Mouse (Mus musculus): ENCODE results near the gene Kdm8. TPM values are rescaled to one million over a fixed set of nuclear protein-coding genes. Genes with fewer than 3 reads are reported as not detected.

The Kdm8 gene
- total and polyA plus RNA-seq, 3 experiments: 3.0 to 4.6 (median 4.4) TPM

GRCm38 (mm10) chr7:125416762-125417161 lies 27.7 kb upstream of the Kdm8 start:
- H3K36me3 ChIP-seq (ENCODE audit: control insufficient read depth, insufficient read depth, low read length): no peaks in the 10 kb centered on the region
- no peak for DNase-seq
- H3K79me2 ChIP-seq (replicated peaks; ENCODE audit: control insufficient read depth, insufficient read depth, low read length): no peaks in the 10 kb centered on the region
- intact Hi-C loops (cut with DNase I): no loop called here
- no peak overlapping the region for H3K4me3 ChIP-seq
- no peak overlapping the region for H3K27ac ChIP-seq
- H3K9ac ChIP-seq (ENCODE audit: low read depth, low read length): no peak overlapping the region
- 78% methylated on average over 5 of the region's 5 CpGs for WGBS
- H3K27me3 ChIP-seq (ENCODE audit: control insufficient read depth, insufficient read depth, low read length): no peaks in the 10 kb centered on the region
- TF ChIP-seq POLR2A (IDR thresholded peaks at IDR 0.05; ENCODE audit: insufficient read depth, low read depth, low read length) (no peak), EP300 (IDR thresholded peaks at IDR 0.05; ENCODE audit: insufficient read depth, low read depth, low read length) (no peak), CTCF (IDR thresholded peaks at IDR 0.05) (no peak)
- no peaks in the 10 kb centered on the region for H3K4me1 ChIP-seq (ENCODE audit: control insufficient read depth, insufficient read depth, low read length)

GRCm38 (mm10) chr7:125418413-125418812 lies 26.1 kb upstream of the Kdm8 start:
- Histone ChIP-seq H3K79me2 (replicated peaks; ENCODE audit: control insufficient read depth, insufficient read depth, low read length) (no peaks in the 10 kb centered on the region), H3K4me3 (no peak overlapping the region), H3K27me3 (ENCODE audit: control insufficient read depth, insufficient read depth, low read length) (no peaks in the 10 kb centered on the region), H3K36me3 (ENCODE audit: control insufficient read depth, insufficient read depth, low read length) (no peaks in the 10 kb centered on the region), H3K4me1 (ENCODE audit: control insufficient read depth, insufficient read depth, low read length) (no peaks in the 10 kb centered on the region), H3K9ac (ENCODE audit: low read depth, low read length) (no peak overlapping the region), H3K27ac (no peak overlapping the region)
- TF ChIP-seq EP300 (IDR thresholded peaks at IDR 0.05; ENCODE audit: insufficient read depth, low read depth, low read length): no peak
- TF ChIP-seq CTCF (IDR thresholded peaks at IDR 0.05): no peak
- TF ChIP-seq POLR2A (IDR thresholded peaks at IDR 0.05; ENCODE audit: insufficient read depth, low read depth, low read length): no peak
- intact Hi-C loops (cut with DNase I): no loop called here
- WGBS: 26% methylated on average over 3 of the region's 3 CpGs
- DNase-seq: no peak

GRCm38 (mm10) chr7:125420190-125420589 lies 24.3 kb upstream of the Kdm8 start:
- intact Hi-C loops (cut with DNase I): loop anchor here (1.0 kb wide), 1 partner anchor 219 kb away; no protein-coding TSS in a partner anchor
- WGBS: 54% methylated on average over 2 of the region's 2 CpGs

GRCm38 (mm10) chr7:125421911-125422310 lies 22.6 kb upstream of the Kdm8 start:
- Histone ChIP-seq H3K79me2 (replicated peaks; ENCODE audit: control insufficient read depth, insufficient read depth, low read length) (no peaks in the 10 kb centered on the region), H3K9ac (ENCODE audit: low read depth, low read length) (no peak overlapping the region), H3K4me3 (no peak overlapping the region), H3K27me3 (ENCODE audit: control insufficient read depth, insufficient read depth, low read length) (no peaks in the 10 kb centered on the region), H3K4me1 (ENCODE audit: control insufficient read depth, insufficient read depth, low read length) (no peaks in the 10 kb centered on the region), H3K36me3 (ENCODE audit: control insufficient read depth, insufficient read depth, low read length) (no peaks in the 10 kb centered on the region), H3K27ac (no peak overlapping the region)
- no peak for DNase-seq
- intact Hi-C loops (cut with DNase I): no loop called here
- TF ChIP-seq POLR2A (IDR thresholded peaks at IDR 0.05; ENCODE audit: insufficient read depth, low read depth, low read length) (no peak), CTCF (IDR thresholded peaks at IDR 0.05) (no peak), EP300 (IDR thresholded peaks at IDR 0.05; ENCODE audit: insufficient read depth, low read depth, low read length) (no peak)
- 50% methylated on average over 2 of the region's 2 CpGs for WGBS

More at GRCm38 (mm10) chr7:125420190-125420589, 24.3 kb upstream of the Kdm8 start:
- Histone ChIP-seq H3K9ac (ENCODE audit: low read depth, low read length) (no peak overlapping the region), H3K27ac (no peak overlapping the region), H3K4me3 (no peak overlapping the region), H3K4me1 (ENCODE audit: control insufficient read depth, insufficient read depth, low read length) (no peaks in the 10 kb centered on the region), H3K79me2 (replicated peaks; ENCODE audit: control insufficient read depth, insufficient read depth, low read length) (no peaks in the 10 kb centered on the region), H3K36me3 (ENCODE audit: control insufficient read depth, insufficient read depth, low read length) (no peaks in the 10 kb centered on the region), H3K27me3 (ENCODE audit: control insufficient read depth, insufficient read depth, low read length) (no peaks in the 10 kb centered on the region)
- no peak for TF ChIP-seq EP300 (IDR thresholded peaks at IDR 0.05; ENCODE audit: insufficient read depth, low read depth, low read length)
- TF ChIP-seq CTCF (IDR thresholded peaks at IDR 0.05): peak; percentile 78
- DNase-seq: peak; percentile 34 to 65

- Histone ChIP-seq H3K4me1 (ENCODE audit: control insufficient read depth, insufficient read depth, low read length) (no peaks in the 10 kb centered on the region), H3K79me2 (replicated peaks; ENCODE audit: control insufficient read depth, insufficient read depth, low read length) (no peaks in the 10 kb centered on the region), H3K9ac (ENCODE audit: low read depth, low read length) (no peak overlapping the region), H3K27ac (no peak overlapping the region), H3K27me3 (ENCODE audit: control insufficient read depth, insufficient read depth, low read length) (no peaks in the 10 kb centered on the region), H3K36me3 (ENCODE audit: control insufficient read depth, insufficient read depth, low read length) (no peaks in the 10 kb centered on the region), H3K4me3 (no peak overlapping the region)
- WGBS: 26% methylated on average over 3 of the region's 3 CpGs
- TF ChIP-seq EP300 (IDR thresholded peaks at IDR 0.05; ENCODE audit: insufficient read depth, low read depth, low read length): no peak
- no peak for TF ChIP-seq CTCF (IDR thresholded peaks at IDR 0.05)
- no peak for TF ChIP-seq POLR2A (IDR thresholded peaks at IDR 0.05; ENCODE audit: insufficient read depth, low read depth, low read length)
- DNase-seq: no peak
- intact Hi-C loops (cut with DNase I): no loop called here
Measured at GRCm38 (mm10) chr7:125423056-125423455, 21.4 kb upstream of the Kdm8 start.

- H3K4me3 ChIP-seq: no peak overlapping the region
- no peaks in the 10 kb centered on the region for H3K4me1 ChIP-seq (ENCODE audit: control insufficient read depth, insufficient read depth, low read length)
- WGBS: 51% methylated on average over 12 of the region's 12 CpGs
- intact Hi-C loops (cut with DNase I): no loop called here
- no peak overlapping the region for H3K27ac ChIP-seq
- H3K79me2 ChIP-seq (replicated peaks; ENCODE audit: control insufficient read depth, insufficient read depth, low read length): no peaks in the 10 kb centered on the region
- peak in 1 of 2 experiments; percentile 16 for DNase-seq
- no peak for TF ChIP-seq POLR2A (IDR thresholded peaks at IDR 0.05; ENCODE audit: insufficient read depth, low read depth, low read length)
- no peak for TF ChIP-seq CTCF (IDR thresholded peaks at IDR 0.05)
- TF ChIP-seq EP300 (IDR thresholded peaks at IDR 0.05; ENCODE audit: insufficient read depth, low read depth, low read length): no peak
- H3K9ac ChIP-seq (ENCODE audit: low read depth, low read length): no peak overlapping the region
- H3K27me3 ChIP-seq (ENCODE audit: control insufficient read depth, insufficient read depth, low read length): no peaks in the 10 kb centered on the region
- no peaks in the 10 kb centered on the region for H3K36me3 ChIP-seq (ENCODE audit: control insufficient read depth, insufficient read depth, low read length)
Measured at GRCm38 (mm10) chr7:125427492-125428090, 16.9 kb upstream of the Kdm8 start.
